Mouse (Mus musculus) kidney, adult 2 months (tissue): ENCODE results near the gene Ptprg.

Experiments
- CTCF ChIP-seq: fragments of 200-500 bp; conservative IDR thresholded peaks from 2 replicates; pipeline ENCODE4 v1.5.1; 2011; ENCODE audit warnings: low read depth, mild to moderate bottlenecking, control low read depth, low read length, moderate library complexity, mixed read lengths; ENCODE audit not compliant: insufficient read depth, insufficient read length
- POLR2A ChIP-seq: fragments of 200-500 bp; IDR thresholded peaks from one replicate; pipeline ENCODE4 v1.6.1; 2011; ENCODE audit warnings: low read depth, low read length, control low read depth

GRCm38 (mm10) chr14:12056912-12057524 lies 503.7 kb downstream of the Ptprg start:
- TF ChIP-seq CTCF = no peak
- TF ChIP-seq POLR2A = no peak
